Mouse (Mus musculus): ENCODE data around the gene Ctcfl. TPM values are rescaled to one million over a fixed set of nuclear protein-coding genes. Genes with fewer than 3 reads are reported as not detected.
"Not testable (repeated sequence)": the region's sequence is repeated elsewhere in the genome, so short reads cannot be mapped to it uniquely, and the experiment has no call there.

Gene Ctcfl
- polyA plus RNA-seq, 1 experiment from 2014 or later = 0.12 TPM

GRCm38 (mm10) chr2:173138323-173139239, 19.3 kb upstream of the Ctcfl start:
- Histone ChIP-seq H3K9ac (no peak overlapping the region), H3K4me3 (no peak overlapping the region), H3K27me3 (no peaks in the 10 kb centered on the region), H3K9me3 (no peaks in the 10 kb centered on the region), H3K4me2 (replicated peaks) (no peak overlapping the region), H3K27ac (no peak overlapping the region), H3K36me3 (no peaks in the 10 kb centered on the region), H3K4me1 (0 out of 2 replicates have a peak, but pooled peaks cover 5% of the 10 kb centered on the region)
- no peak; the same call in 1 of the 2 replicates for ATAC-seq (ENCODE audit: insufficient number of reproducible peaks, insufficient read depth, low FRiP score, low TSS enrichment)
- WGBS = 58% methylated on average over 15 of the region's 15 CpGs

GRCm38 (mm10) chr2:173134695-173135094, 15.4 kb upstream of the Ctcfl start:
- 73% methylated on average over 9 of the region's 9 CpGs for WGBS
- Histone ChIP-seq H3K4me3 (no peak overlapping the region), H3K9me3 (no peaks in the 10 kb centered on the region), H3K27ac (no peak overlapping the region), H3K9ac (no peak overlapping the region), H3K4me1 (0 out of 2 replicates have a peak, but pooled peaks cover 5% of the 10 kb centered on the region), H3K4me2 (replicated peaks) (no peak overlapping the region), H3K36me3 (no peaks in the 10 kb centered on the region), H3K27me3 (no peaks in the 10 kb centered on the region)
- no peak for ATAC-seq (ENCODE audit: insufficient number of reproducible peaks, insufficient read depth, low FRiP score, low TSS enrichment)

- Histone ChIP-seq H3K4me2 (replicated peaks) (no peak overlapping the region), H3K36me3 (no peaks in the 10 kb centered on the region), H3K27ac (no peak overlapping the region), H3K4me3 (no peak overlapping the region), H3K9ac (no peak overlapping the region), H3K27me3 (no peaks in the 10 kb centered on the region), H3K9me3 (no peaks in the 10 kb centered on the region), H3K4me1 (no peaks in the 10 kb centered on the region)
- 73% methylated on average over 8 of the region's 8 CpGs for WGBS
- ATAC-seq (ENCODE audit: insufficient number of reproducible peaks, insufficient read depth, low FRiP score, low TSS enrichment) = no peak
Observed at GRCm38 (mm10) chr2:173132794-173133300, 13.5 kb upstream of the Ctcfl start.

GRCm38 (mm10) chr2:173132262-173132661, 12.9 kb upstream of the Ctcfl start:
- Histone ChIP-seq H3K36me3 (no peaks in the 10 kb centered on the region), H3K4me3 (no peak overlapping the region), H3K9me3 (no peaks in the 10 kb centered on the region), H3K27ac (no peak overlapping the region), H3K4me2 (replicated peaks) (no peak overlapping the region), H3K4me1 (no peaks in the 10 kb centered on the region), H3K27me3 (no peaks in the 10 kb centered on the region), H3K9ac (no peak overlapping the region)
- WGBS = 80% methylated on average over 13 of the region's 13 CpGs
- no peak for ATAC-seq (ENCODE audit: insufficient number of reproducible peaks, insufficient read depth, low FRiP score, low TSS enrichment)

GRCm38 (mm10) chr2:173129111-173129510, 9.8 kb upstream of the Ctcfl start:
- Histone ChIP-seq H3K9ac (no peak overlapping the region), H3K9me3 (no peaks in the 10 kb centered on the region), H3K4me2 (replicated peaks) (no peak overlapping the region), H3K27ac (no peak overlapping the region), H3K4me1 (no peaks in the 10 kb centered on the region), H3K27me3 (no peaks in the 10 kb centered on the region), H3K36me3 (no peaks in the 10 kb centered on the region), H3K4me3 (no peak overlapping the region)
- 72% methylated on average over 2 of the region's 2 CpGs for WGBS
- ATAC-seq (ENCODE audit: insufficient number of reproducible peaks, insufficient read depth, low FRiP score, low TSS enrichment) = 0 out of 2 replicates have a peak, but pooled peaks have one; percentile 41

- H3K36me3 ChIP-seq = no peaks in the 10 kb centered on the region
- no peak overlapping the region for H3K4me2 ChIP-seq (replicated peaks)
- H3K9me3 ChIP-seq = no peaks in the 10 kb centered on the region
- H3K27me3 ChIP-seq = no peaks in the 10 kb centered on the region
- no peak overlapping the region for H3K9ac ChIP-seq
- WGBS = 88% methylated on average over 4 of the region's 4 CpGs
- H3K27ac ChIP-seq = no peak overlapping the region
- H3K4me3 ChIP-seq = no peak overlapping the region
- no peak for ATAC-seq (ENCODE audit: insufficient number of reproducible peaks, insufficient read depth, low FRiP score, low TSS enrichment)
- no peaks in the 10 kb centered on the region for H3K4me1 ChIP-seq
Observed at GRCm38 (mm10) chr2:173126386-173126785, 7.1 kb upstream of the Ctcfl start.

- no peak overlapping the region for H3K4me3 ChIP-seq
- H3K9me3 ChIP-seq = no peaks in the 10 kb centered on the region
- H3K27ac ChIP-seq = no peak overlapping the region
- WGBS = 92% methylated on average over 7 of the region's 7 CpGs
- H3K4me2 ChIP-seq (replicated peaks) = no peak overlapping the region
- H3K9ac ChIP-seq = no peak overlapping the region
- no peak for ATAC-seq (ENCODE audit: insufficient number of reproducible peaks, insufficient read depth, low FRiP score, low TSS enrichment)
- no peaks in the 10 kb centered on the region for H3K27me3 ChIP-seq
- H3K4me1 ChIP-seq = no peaks in the 10 kb centered on the region
- no peaks in the 10 kb centered on the region for H3K36me3 ChIP-seq
Observed at GRCm38 (mm10) chr2:173124022-173124735, 4.9 kb upstream of the Ctcfl start.

GRCm38 (mm10) chr2:173120117-173120516, 792 bp upstream of the Ctcfl start:
- not testable (repeated sequence) for H3K36me3 ChIP-seq; H3K4me1 ChIP-seq; H3K9me3 ChIP-seq; H3K27me3 ChIP-seq; H3K27ac ChIP-seq; ATAC-seq (ENCODE audit: insufficient number of reproducible peaks, insufficient read depth, low FRiP score, low TSS enrichment); H3K4me3 ChIP-seq; H3K9ac ChIP-seq; H3K4me2 ChIP-seq (replicated peaks)
- WGBS = 55% methylated on average over 4 of the region's 4 CpGs

GRCm38 (mm10) chr2:173113796-173114195, 5.5 kb downstream of the Ctcfl start:
- H3K4me1 ChIP-seq; H3K9me3 ChIP-seq; H3K36me3 ChIP-seq; H3K27me3 ChIP-seq; H3K9ac ChIP-seq; H3K27ac ChIP-seq; ATAC-seq (ENCODE audit: insufficient number of reproducible peaks, insufficient read depth, low FRiP score, low TSS enrichment); H3K4me3 ChIP-seq; H3K4me2 ChIP-seq (replicated peaks): not testable (repeated sequence)
- 57% methylated on average over 3 of the region's 3 CpGs for WGBS

GRCm38 (mm10) chr2:173110571-173110970, 8.8 kb downstream of the Ctcfl start:
- no peak overlapping the region for H3K4me2 ChIP-seq (replicated peaks)
- WGBS = 87% methylated on average over 9 of the region's 9 CpGs
- ATAC-seq (ENCODE audit: insufficient number of reproducible peaks, insufficient read depth, low FRiP score, low TSS enrichment) = no peak
- no peak overlapping the region for H3K27ac ChIP-seq
- 0 out of 2 replicates have a peak, but pooled peaks cover 9% of the 10 kb centered on the region for H3K9me3 ChIP-seq
- no peak overlapping the region for H3K9ac ChIP-seq
- no peaks in the 10 kb centered on the region for H3K4me1 ChIP-seq
- 0 out of 2 replicates have a peak, but pooled peaks cover 6% of the 10 kb centered on the region for H3K27me3 ChIP-seq
- H3K4me3 ChIP-seq = no peak overlapping the region
- H3K36me3 ChIP-seq = no peaks in the 10 kb centered on the region

- 91% methylated on average over 7 of the region's 7 CpGs for WGBS
- no peak overlapping the region for H3K4me3 ChIP-seq
- no peak overlapping the region for H3K27ac ChIP-seq
- H3K27me3 ChIP-seq = 0 out of 2 replicates have a peak, but pooled peaks cover 6% of the 10 kb centered on the region
- ATAC-seq (ENCODE audit: insufficient number of reproducible peaks, insufficient read depth, low FRiP score, low TSS enrichment) = no peak
- H3K4me2 ChIP-seq (replicated peaks) = no peak overlapping the region
- H3K36me3 ChIP-seq = no peaks in the 10 kb centered on the region
- no peaks in the 10 kb centered on the region for H3K4me1 ChIP-seq
- 0 out of 2 replicates have a peak, but pooled peaks cover 9% of the 10 kb centered on the region for H3K9me3 ChIP-seq
- no peak overlapping the region for H3K9ac ChIP-seq
Observed at GRCm38 (mm10) chr2:173109510-173109909, 9.8 kb downstream of the Ctcfl start.
